Mouse (Mus musculus): ENCODE measurements around the gene Kremen1. TPM values are rescaled to one million over a fixed set of nuclear protein-coding genes. Genes with fewer than 3 reads are reported as not detected.
A peak's percentile ranks its signal among the peaks of the same experiment; 100 is the strongest.

Gene Kremen1
- total RNA-seq, 2 experiments from 2014 or later, result 14.0 to 15.9 TPM

DNA sequence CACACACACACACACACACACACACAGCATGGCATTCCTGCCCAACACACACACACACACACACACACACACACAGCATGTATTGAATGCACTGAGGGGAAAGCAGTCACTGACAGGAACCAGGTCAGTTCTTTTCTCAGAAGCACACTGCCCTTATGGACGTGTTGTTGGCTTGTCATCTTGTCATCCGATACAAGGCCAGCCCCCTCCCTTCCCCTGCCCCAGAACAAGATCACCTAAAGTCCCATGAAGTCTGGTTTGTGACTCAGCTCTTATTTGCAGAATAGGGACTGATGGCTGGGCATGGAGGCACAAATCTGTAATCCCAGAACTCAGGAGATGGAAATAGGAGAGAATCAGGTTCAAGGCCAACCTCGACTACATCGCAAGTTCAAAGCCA is 78.5 kb downstream of the Kremen1 start:
- intact Hi-C loops (cut with DNase I), result loop anchor here (5.0 kb wide), 3 partner anchors 66 to 289 kb away; partner anchors contain the start of gene Kremen1
- no peak for DNase-seq (ENCODE audit: low spot score in 2 of 2)

DNA sequence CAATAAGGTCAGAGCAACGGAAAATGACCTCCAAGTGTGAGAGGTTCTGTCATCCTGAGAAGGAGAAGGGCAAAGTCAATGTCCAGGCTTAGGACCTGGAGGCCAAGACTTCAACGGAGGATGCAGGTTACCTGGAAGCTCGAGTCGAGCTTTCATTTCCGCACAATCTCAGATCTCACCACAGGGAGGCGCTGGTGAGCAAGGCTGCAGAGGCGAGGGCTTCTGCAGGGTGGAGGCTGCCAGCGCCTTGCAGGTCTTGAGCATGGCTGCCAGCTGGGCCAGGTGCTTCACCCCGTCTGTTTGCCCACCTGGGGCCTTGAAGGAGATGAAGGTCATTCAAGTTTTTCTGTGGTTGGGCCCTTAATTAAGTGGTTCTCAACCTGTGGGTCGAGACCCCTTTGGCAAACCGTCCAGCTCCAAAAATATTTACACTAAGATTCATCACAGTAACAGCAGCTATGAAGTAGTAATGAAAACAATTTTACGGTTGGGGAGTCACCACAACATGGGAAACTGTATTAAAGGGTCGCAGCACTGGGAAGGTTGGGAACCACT is 79.4 kb downstream of the Kremen1 start:
- DNase-seq (ENCODE audit: low spot score in 2 of 2), result peak; percentile 65 to 69

DNA sequence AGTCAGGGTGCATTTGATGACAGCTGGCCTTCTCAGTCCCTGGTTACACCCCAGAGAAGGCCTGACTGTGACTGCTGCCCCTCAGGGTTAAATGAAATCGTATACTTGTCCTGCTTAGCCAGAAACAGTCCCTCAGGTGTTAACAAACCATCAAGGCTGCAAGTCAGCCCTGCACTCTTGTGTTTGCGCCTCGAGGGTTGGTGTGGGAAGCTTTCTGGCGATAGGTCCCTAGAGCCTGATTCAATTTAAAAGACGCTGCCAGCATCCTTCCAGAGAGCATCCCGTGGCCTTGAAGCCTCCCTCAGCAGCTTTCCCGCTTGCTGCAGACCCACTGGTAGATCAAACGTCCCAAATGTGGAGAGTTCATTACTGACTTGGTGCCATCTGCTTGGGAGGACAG is 82.0 kb downstream of the Kremen1 start:
- intact Hi-C loops (cut with DNase I), result no loop called here
- no peak for DNase-seq (ENCODE audit: low spot score in 2 of 2)

More for the DNA sequence above, 79.4 kb downstream of the Kremen1 start:
- intact Hi-C loops (cut with DNase I), result loop anchor here (5.0 kb wide), 3 partner anchors 65 to 290 kb away; partner anchors contain the start of gene Kremen1

DNA sequence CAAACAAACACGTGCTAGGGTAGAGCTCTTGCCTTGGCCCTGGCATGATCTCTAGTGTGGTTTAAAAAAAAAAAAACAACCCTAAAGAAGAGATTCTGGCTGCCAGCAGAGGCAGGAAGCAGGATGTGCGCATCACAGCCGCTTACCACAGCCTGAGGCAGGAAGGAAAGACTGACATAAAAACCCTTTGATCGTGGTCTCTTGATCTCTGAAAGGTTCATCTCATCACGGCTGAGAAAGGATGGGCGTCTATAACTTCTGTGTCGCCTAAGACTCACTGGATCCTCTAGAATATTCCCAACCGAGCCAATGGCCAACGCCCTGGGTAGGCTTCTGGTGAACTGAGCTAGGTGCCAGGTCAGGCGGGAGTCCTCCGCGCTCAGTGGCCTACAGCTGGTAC is 84.2 kb downstream of the Kremen1 start:
- intact Hi-C loops (cut with DNase I), result no loop called here
- DNase-seq (ENCODE audit: low spot score in 2 of 2), result no peak

DNA sequence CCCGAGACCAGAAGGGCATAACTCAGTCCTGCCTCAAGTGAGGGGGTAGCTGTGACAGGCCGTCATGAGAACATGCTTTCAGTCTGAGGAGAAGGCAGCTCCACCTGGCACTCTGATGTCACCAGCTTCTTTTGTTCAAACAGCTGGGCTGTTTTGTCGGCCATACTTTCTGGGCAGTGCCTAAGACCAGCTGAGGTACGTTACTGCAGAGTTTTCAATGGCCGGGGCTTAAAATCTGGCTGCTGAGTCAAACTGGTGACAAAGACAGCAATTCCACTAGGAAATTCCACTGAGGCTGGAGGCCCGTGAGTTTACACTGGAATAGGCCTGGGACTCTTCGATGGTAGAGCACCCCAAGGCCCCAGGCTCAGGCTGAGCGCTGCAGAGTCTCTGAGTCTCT is 84.7 kb downstream of the Kremen1 start:
- intact Hi-C loops (cut with DNase I), result no loop called here
- DNase-seq (ENCODE audit: low spot score in 2 of 2), result no peak

GRCm38 (mm10) chr11:5175866-5176265 is 85.5 kb downstream of the Kremen1 start:
- DNase-seq (ENCODE audit: low spot score in 2 of 2), result no peak
- intact Hi-C loops (cut with DNase I), result no loop called here

DNA sequence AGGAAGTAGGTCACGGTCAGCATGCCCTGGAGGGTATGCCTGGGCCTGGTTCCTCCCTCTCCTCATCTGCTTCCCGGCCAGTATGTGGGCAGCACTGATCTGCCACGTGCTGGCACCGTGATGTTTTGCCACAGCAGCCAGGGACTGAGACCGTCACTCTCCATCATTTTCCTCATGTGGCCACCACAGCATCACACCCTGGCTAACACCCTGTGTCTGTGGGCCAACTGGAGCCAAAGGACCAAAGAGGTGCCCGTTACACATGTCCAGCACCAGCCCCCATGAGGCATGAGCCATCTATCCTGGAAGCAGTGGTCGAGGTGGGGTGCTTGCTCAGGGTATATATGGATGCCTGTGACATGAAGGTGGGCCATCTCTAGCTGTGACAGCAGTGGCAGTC is 86.2 kb downstream of the Kremen1 start:
- intact Hi-C loops (cut with DNase I), result no loop called here
- DNase-seq (ENCODE audit: low spot score in 2 of 2), result no peak

GRCm38 (mm10) chr11:5172861-5173260 is 88.5 kb downstream of the Kremen1 start:
- no peak for DNase-seq (ENCODE audit: low spot score in 2 of 2)
- intact Hi-C loops (cut with DNase I), result no loop called here

DNA sequence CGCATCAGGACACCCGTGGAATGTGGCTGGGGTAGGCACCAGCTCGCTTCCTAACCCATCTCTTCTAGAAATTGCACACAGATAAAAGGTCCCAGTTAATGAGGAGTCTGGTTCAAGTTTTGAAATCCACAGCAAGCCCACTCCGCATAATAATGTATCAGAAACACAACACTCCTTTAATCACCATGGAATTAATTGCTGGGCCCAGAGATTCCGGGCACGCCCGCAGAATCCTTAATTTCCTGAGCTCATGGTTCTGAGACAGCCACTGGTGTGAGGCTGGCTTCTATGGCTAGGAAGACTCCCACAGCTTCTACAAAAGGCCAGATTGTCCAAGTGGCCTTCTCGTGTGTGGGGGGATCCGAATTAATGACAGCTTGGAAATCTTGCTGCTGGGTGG is 94.0 kb downstream of the Kremen1 start:
- peak; percentile 28 to 59 for DNase-seq (ENCODE audit: low spot score in 2 of 2)
- intact Hi-C loops (cut with DNase I), result loop anchor here (5.0 kb wide), 1 partner anchor 90 kb away; no protein-coding TSS in a partner anchor

DNA sequence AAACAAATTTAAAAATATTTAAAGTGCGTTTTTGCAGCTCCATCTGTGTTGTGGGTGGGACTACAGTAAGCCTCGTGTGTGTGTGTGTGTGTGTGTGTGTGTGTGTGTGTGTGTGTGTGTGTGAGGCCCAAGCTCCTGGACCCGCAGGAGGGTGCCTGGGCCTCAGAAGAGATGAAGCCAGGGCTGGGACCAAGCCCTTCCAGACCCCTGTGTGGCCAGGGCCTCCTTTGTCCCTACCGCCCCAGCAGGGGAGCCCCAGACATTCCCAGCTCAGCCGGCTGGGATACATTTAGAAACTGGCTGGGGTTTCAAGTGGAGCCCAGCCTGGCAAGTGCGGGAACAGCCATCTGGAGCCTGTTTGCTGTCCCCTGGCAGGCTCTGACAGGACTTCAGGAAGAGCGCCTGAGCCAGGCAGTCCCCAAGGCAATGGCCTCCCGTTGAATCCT is 95.9 kb downstream of the Kremen1 start:
- DNase-seq (ENCODE audit: low spot score in 2 of 2), result peak; percentile 79 to 93
- intact Hi-C loops (cut with DNase I), result loop anchor here (2.0 to 5.0 kb wide), 2 partner anchors 79 to 92 kb away; no protein-coding TSS in a partner anchor

GRCm38 (mm10) chr11:5164310-5164709 is 97.0 kb downstream of the Kremen1 start:
- DNase-seq (ENCODE audit: low spot score in 2 of 2), result no peak
- intact Hi-C loops (cut with DNase I), result loop anchor here (2.0 kb wide), 1 partner anchor 80 kb away; no protein-coding TSS in a partner anchor

- DNase-seq (ENCODE audit: low spot score in 2 of 2), result no peak
- intact Hi-C loops (cut with DNase I), result no loop called here
Observed at GRCm38 (mm10) chr11:5163421-5163820, 97.9 kb downstream of the Kremen1 start.

DNA sequence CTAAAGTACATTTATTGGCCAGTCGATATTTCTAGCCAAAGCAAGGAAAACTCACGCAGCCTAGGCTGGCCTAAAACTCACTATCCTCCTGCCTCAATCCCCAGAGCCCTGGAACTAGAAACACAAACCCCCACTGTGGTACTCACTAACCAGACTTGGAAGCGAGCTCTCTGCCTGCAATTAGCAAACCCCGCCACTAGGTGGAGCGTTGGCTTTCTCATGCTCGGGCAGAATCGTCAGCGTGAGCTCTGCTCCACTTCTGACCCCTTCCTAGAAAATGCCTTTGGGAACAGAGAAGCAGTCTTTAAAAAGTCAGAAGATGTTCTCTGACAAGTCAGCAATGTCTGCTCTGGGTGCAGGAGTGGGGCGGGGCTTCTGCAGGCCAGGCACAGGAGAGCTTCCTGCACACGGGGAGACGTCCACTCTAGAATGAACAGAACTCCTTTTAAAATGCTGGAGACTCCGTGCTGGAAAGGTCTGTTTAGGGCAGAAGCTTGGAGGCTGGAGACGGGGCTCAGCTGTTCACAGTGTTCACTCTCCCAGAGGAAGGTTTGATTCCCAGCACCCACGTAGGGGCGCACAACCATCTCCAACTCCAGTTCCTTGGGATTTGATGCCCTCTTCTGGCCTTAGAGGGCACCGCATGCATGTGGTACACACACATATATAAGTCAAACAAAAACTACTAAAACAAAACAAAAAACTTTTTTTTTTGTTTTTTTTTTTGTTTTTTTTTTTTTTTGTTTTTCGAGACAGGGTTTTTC is 100.5 kb downstream of the Kremen1 start:
- peak in 1 of 2 experiments; percentile 40 for DNase-seq (ENCODE audit: low spot score in 2 of 2)
- intact Hi-C loops (cut with DNase I), result no loop called here

DNA sequence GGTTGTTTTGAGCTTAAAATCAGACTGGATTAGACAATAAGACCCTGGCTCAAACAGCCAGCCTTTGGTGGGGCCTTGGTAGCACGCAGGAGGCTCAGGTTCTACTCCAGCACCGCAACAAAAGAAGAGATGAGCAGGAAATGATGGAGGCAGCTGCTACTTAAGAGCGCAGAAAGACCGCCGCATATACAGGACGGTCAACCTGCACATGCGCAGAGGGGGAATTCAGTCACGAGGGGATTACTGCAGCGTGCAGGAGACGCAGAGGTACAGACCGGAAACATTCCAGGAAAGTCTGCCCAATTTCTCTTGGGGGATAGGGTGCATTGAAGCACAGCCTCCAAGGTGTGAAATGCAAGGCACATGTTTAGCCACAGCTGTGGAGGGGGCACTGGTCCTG is 103.3 kb downstream of the Kremen1 start:
- DNase-seq (ENCODE audit: low spot score in 2 of 2), result no peak
- intact Hi-C loops (cut with DNase I), result no loop called here

GRCm38 (mm10) chr11:5154961-5155805 is 106.2 kb downstream of the Kremen1 start:
- no peak for DNase-seq (ENCODE audit: low spot score in 2 of 2)
- intact Hi-C loops (cut with DNase I), result loop anchor here (5.0 kb wide), 1 partner anchor 38 kb away; no protein-coding TSS in a partner anchor

DNA sequence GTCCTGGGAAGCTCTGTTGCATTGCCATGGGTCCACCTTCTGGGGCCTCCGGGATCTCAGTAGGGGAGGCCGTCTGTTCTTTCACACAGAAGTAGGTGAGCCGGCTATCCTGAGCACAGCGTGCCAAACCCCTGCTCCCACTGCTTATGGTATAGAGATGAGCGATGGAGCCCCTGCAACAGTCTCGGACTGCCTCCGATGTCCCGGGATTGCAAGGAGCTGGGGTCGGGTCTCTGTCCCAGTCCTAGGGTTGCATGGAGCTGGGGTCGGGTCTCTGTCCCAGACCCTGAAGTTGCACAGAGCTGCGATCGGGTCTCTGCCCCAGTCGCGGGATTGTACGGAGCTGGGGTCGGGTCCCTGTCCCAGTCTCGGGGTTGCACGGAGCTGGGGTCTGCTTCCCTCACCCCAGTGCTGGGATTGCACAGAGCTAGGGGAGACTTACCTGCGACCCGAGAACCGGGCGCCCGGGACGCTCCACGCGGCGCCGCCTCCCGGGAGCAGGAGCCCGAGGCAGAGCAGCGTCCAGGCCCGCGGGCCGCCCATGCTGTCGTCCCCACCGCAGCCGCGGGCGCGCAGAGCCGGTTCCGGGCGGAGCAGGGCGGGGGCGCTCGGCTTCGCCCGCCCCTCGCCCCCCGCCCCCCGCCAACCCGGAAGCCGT is 109.5 kb downstream of the Kremen1 start, which contains the start of gene Emid1:
TSS of gene Emid1 (minus strand) at position 578 of the 658 bp plus-strand sequence.
- no peak for DNase-seq (ENCODE audit: low spot score in 2 of 2)
- intact Hi-C loops (cut with DNase I), result loop anchor here (5.0 kb wide), 1 partner anchor 35 kb away; no protein-coding TSS in a partner anchor

DNA sequence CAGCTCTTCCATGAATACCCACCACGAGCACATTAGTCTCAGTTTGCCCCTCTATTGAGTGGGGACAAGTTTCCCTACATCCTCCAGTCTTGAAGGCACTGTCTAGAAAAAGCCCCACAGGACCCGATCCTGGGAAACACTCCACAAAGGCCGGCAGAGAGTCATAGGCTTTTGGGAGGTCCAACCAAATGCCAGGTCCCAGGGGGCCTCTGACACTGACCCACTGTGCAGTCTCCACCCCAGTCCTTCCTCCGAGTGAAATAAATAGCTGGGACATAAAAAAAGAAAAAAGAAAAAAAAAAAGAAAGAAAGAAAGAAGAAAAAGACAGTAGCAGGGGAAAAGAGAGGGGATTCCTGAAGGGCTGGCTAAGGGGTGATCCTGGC is 110.1 kb downstream of the Kremen1 start:
- intact Hi-C loops (cut with DNase I), result loop anchor here (5.0 kb wide), 1 partner anchor 34 kb away; no protein-coding TSS in a partner anchor
- no peak for DNase-seq (ENCODE audit: low spot score in 2 of 2)

DNA sequence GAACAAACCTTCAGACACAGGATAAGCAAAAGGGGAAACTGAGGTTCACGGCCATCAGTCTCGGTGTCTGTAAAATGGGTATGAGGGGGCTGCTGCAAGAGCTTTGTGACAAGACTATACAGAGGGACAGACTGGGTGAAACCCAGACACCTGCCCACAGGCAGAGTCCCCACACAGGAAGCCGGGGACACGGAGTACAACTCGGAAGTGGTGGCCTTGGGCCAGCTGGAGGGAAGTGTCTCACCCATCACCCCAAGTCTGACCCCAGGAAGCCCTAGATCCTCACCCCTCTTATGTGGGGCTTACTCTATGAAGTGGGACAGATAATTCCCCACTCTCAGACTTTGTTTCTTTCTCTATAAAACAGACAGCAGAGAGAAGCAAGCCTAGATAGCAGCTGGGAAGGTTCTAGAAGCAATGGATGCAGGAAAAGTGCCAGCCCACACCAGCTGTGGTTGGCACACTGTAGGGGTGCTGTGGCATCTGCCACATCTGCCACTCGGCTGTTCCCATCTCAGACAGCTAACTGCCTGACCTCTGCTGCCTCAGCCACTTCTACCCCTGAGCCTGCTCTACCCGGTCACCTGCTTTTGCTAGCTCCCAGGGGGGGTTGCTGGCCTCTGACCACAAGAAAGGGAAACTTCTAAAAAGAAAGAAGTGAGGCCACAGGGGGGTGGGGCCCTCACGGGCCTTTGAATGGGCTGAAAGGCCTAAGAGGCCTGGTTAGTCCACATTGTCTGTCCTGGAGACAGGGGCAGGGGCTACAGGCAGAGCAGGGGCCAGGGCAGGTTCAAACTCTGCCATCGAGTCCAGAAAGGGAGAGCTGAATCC is 110.7 kb downstream of the Kremen1 start:
- no peak for DNase-seq (ENCODE audit: low spot score in 2 of 2)
- intact Hi-C loops (cut with DNase I), result loop anchor here (5.0 kb wide), 1 partner anchor 33 kb away; no protein-coding TSS in a partner anchor
